Mouse (Mus musculus) bone marrow macrophage, adult 2 months (primary cell): ENCODE measurements around the gene Gm9958.

Experiments
- CTCF ChIP-seq: IDR thresholded peaks from 2 replicates; pipeline ENCODE4 v1.5.1; 2012; ENCODE audit warnings: low read depth, mild to moderate bottlenecking, low read length, moderate library complexity
- POLR2A ChIP-seq: IDR thresholded peaks from 2 replicates; pipeline ENCODE4 v1.6.1; 2012; ENCODE audit warnings: mild to moderate bottlenecking, low read depth, low read length, borderline replicate concordance

DNA sequence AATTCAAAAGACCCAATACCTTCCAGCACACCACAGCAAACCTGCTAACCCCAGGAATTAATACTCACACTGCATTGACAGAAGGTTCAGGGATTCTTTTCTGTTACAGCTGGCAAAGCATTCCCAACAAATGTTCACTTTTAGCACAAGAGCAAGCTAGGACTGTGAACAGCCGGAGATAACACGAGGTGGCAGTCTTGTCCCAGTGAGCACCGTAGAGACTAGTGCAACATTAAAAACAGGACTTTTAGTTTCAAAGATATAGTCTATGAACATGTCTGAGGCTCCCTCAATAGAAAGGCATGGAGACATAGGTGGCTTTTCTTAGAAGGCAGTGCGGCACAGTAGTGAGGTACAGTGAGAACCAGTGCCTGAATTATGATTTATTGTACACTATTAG, 38.2 kb downstream of the Gm9958 start:
- TF ChIP-seq CTCF (no peak), POLR2A (no peak)
